Mouse (Mus musculus): ENCODE data around the gene Fbll1.

- TF ChIP-seq POLR2A (IDR thresholded peaks at IDR 0.05; ENCODE audit: borderline replicate concordance, extremely low read depth, insufficient read depth, insufficient read length, poor library complexity, severe bottlenecking) (no peak), CTCF (IDR thresholded peaks at IDR 0.05; ENCODE audit: borderline replicate concordance, extremely low read depth, insufficient read depth, insufficient read length) (no peak)
These were observed 12.8 kb upstream of the Fbll1 start for GRCm38 (mm10) chr11:35811458-35811857.
